Mouse (Mus musculus): Measurements from ENCODE around the gene Siva1. TPM values are rescaled to one million over a fixed set of nuclear protein-coding genes. Genes with fewer than 3 reads are reported as not detected.

Gene Siva1
- polyA plus RNA-seq, 1 experiment from 2014 or later, result 230 TPM

GRCm38 (mm10) chr12:112667619-112668297 lies 23.3 kb downstream of the Siva1 start:
- H3K36me3 ChIP-seq (ENCODE audit: control insufficient read depth, insufficient read depth, low read length), result peaks cover 30% of the 10 kb centered on the region
- DNase-seq (ENCODE audit: low spot score, missing footprints) (no peak), ATAC-seq (ENCODE audit: low FRiP score) (no peak)
- 84% methylated on average over 10 of the region's 10 CpGs for WGBS
- no peaks in the 10 kb centered on the region for H3K27me3 ChIP-seq (ENCODE audit: control insufficient read depth, insufficient read depth, low read length)
- H3K27ac ChIP-seq (ENCODE audit: low read depth, low read length), result no peak overlapping the region
- peaks cover 53% of the 10 kb centered on the region for H3K4me1 ChIP-seq (ENCODE audit: control insufficient read depth, insufficient read depth, low read length)
- no peak overlapping the region for H3K4me3 ChIP-seq (ENCODE audit: low read depth, low read length)
- no peaks in the 10 kb centered on the region for H3K9me3 ChIP-seq (ENCODE audit: control insufficient read depth, low read length)
- H3K9ac ChIP-seq (ENCODE audit: low read length), result no peak overlapping the region
- no peak overlapping the region for H3K4me2 ChIP-seq

- H3K27me3 ChIP-seq (ENCODE audit: control insufficient read depth, insufficient read depth, low read length), result no peaks in the 10 kb centered on the region
- 0 out of 2 replicates have a peak overlapping the region, but pooled peaks have one; percentile 2 for H3K27ac ChIP-seq (ENCODE audit: low read depth, low read length)
- no peaks in the 10 kb centered on the region for H3K9me3 ChIP-seq (ENCODE audit: control insufficient read depth, low read length)
- peaks cover 36% of the 10 kb centered on the region for H3K4me1 ChIP-seq (ENCODE audit: control insufficient read depth, insufficient read depth, low read length)
- peak overlapping the region; percentile 1; the same call in 1 of the 2 replicates for H3K9ac ChIP-seq (ENCODE audit: low read length)
- peaks cover 27% of the 10 kb centered on the region for H3K36me3 ChIP-seq (ENCODE audit: control insufficient read depth, insufficient read depth, low read length)
- DNase-seq (ENCODE audit: low spot score, missing footprints), result no peak
- H3K4me3 ChIP-seq (ENCODE audit: low read depth, low read length), result no peak overlapping the region
- ATAC-seq (ENCODE audit: low FRiP score), result no peak
- WGBS, result 52% methylated on average over 9 of the region's 9 CpGs
- H3K4me2 ChIP-seq, result peak overlapping the region; percentile 11; the same call in 1 of the 2 replicates
Observed at GRCm38 (mm10) chr12:112670718-112671393, 26.4 kb downstream of the Siva1 start.

GRCm38 (mm10) chr12:112671891-112672290 lies 27.4 kb downstream of the Siva1 start:
- Histone ChIP-seq H3K9me3 (ENCODE audit: control insufficient read depth, low read length) (no peaks in the 10 kb centered on the region), H3K27me3 (ENCODE audit: control insufficient read depth, insufficient read depth, low read length) (no peaks in the 10 kb centered on the region), H3K36me3 (ENCODE audit: control insufficient read depth, insufficient read depth, low read length) (peaks cover 22% of the 10 kb centered on the region), H3K4me3 (ENCODE audit: low read depth, low read length) (no peak overlapping the region), H3K4me2 (peak overlapping the region; percentile 86), H3K4me1 (ENCODE audit: control insufficient read depth, insufficient read depth, low read length) (peaks cover 35% of the 10 kb centered on the region), H3K27ac (ENCODE audit: low read depth, low read length) (peak overlapping the region; percentile 2), H3K9ac (ENCODE audit: low read length) (peak overlapping the region; percentile 2; the same call in 1 of the 2 replicates)
- DNase-seq (ENCODE audit: low spot score, missing footprints) (no peak), ATAC-seq (ENCODE audit: low FRiP score) (no peak)
- WGBS, result 80% methylated on average over 7 of the region's 7 CpGs

GRCm38 (mm10) chr12:112672744-112673575 lies 28.5 kb downstream of the Siva1 start:
- no peaks in the 10 kb centered on the region for H3K9me3 ChIP-seq (ENCODE audit: control insufficient read depth, low read length)
- H3K4me2 ChIP-seq, result peak overlapping the region; percentile 86
- peak overlapping the region; percentile 92 for H3K27ac ChIP-seq (ENCODE audit: low read depth, low read length)
- peaks cover 7% of the 10 kb centered on the region; the same call in 1 of the 2 replicates for H3K27me3 ChIP-seq (ENCODE audit: control insufficient read depth, insufficient read depth, low read length)
- peak overlapping the region; percentile 98 for H3K4me3 ChIP-seq (ENCODE audit: low read depth, low read length)
- 8% methylated on average over 21 of the region's 21 CpGs for WGBS
- DNase-seq (ENCODE audit: low spot score, missing footprints), result peak; percentile 95
- H3K4me1 ChIP-seq (ENCODE audit: control insufficient read depth, insufficient read depth, low read length), result peaks cover 37% of the 10 kb centered on the region
- ATAC-seq (ENCODE audit: low FRiP score), result peak; percentile 57
- peak overlapping the region; percentile 100 for H3K9ac ChIP-seq (ENCODE audit: low read length)
- peaks cover 16% of the 10 kb centered on the region for H3K36me3 ChIP-seq (ENCODE audit: control insufficient read depth, insufficient read depth, low read length)

GRCm38 (mm10) chr12:112673576-112674091 lies 29.2 kb downstream of the Siva1 start:
- no peaks in the 10 kb centered on the region for H3K9me3 ChIP-seq (ENCODE audit: control insufficient read depth, low read length)
- ATAC-seq (ENCODE audit: low FRiP score) (peak; percentile 8), DNase-seq (ENCODE audit: low spot score, missing footprints) (no peak)
- peaks cover 7% of the 10 kb centered on the region; the same call in 1 of the 2 replicates for H3K27me3 ChIP-seq (ENCODE audit: control insufficient read depth, insufficient read depth, low read length)
- H3K4me1 ChIP-seq (ENCODE audit: control insufficient read depth, insufficient read depth, low read length), result peaks cover 39% of the 10 kb centered on the region
- peak overlapping the region; percentile 98 for H3K4me3 ChIP-seq (ENCODE audit: low read depth, low read length)
- peaks cover 11% of the 10 kb centered on the region for H3K36me3 ChIP-seq (ENCODE audit: control insufficient read depth, insufficient read depth, low read length)
- peak overlapping the region; percentile 92 for H3K27ac ChIP-seq (ENCODE audit: low read depth, low read length)
- peak overlapping the region; percentile 86 for H3K4me2 ChIP-seq
- WGBS, result under 1% methylated on average over 48 of the region's 68 CpGs
- H3K9ac ChIP-seq (ENCODE audit: low read length), result peak overlapping the region; percentile 100

GRCm38 (mm10) chr12:112674132-112675011 lies 29.9 kb downstream of the Siva1 start, which contains the start of gene Akt1:
TSS of gene Akt1 (minus strand) at chr12:112674884.
- H3K9me3 ChIP-seq (ENCODE audit: control insufficient read depth, low read length), result no peaks in the 10 kb centered on the region
- peaks cover 8% of the 10 kb centered on the region for H3K27me3 ChIP-seq (ENCODE audit: control insufficient read depth, insufficient read depth, low read length)
- peak within 1 kb of the TSS; percentile 86 for H3K4me2 ChIP-seq
- H3K9ac ChIP-seq (ENCODE audit: low read length), result peak within 1 kb of the TSS; percentile 100
- H3K27ac ChIP-seq (ENCODE audit: low read depth, low read length), result peak within 1 kb of the TSS; percentile 92
- H3K36me3 ChIP-seq (ENCODE audit: control insufficient read depth, insufficient read depth, low read length), result peaks cover 5% of the 10 kb centered on the region
- H3K4me1 ChIP-seq (ENCODE audit: control insufficient read depth, insufficient read depth, low read length), result peaks cover 43% of the 10 kb centered on the region
- DNase-seq (ENCODE audit: low spot score, missing footprints) (peak; percentile 97), ATAC-seq (ENCODE audit: low FRiP score) (peak; percentile 9)
- under 1% methylated on average over 62 of the region's 70 CpGs for WGBS
- H3K4me3 ChIP-seq (ENCODE audit: low read depth, low read length), result peak within 1 kb of the TSS; percentile 98

- Histone ChIP-seq H3K4me2 (peak overlapping the region; percentile 86), H3K4me1 (ENCODE audit: control insufficient read depth, insufficient read depth, low read length) (peaks cover 47% of the 10 kb centered on the region), H3K4me3 (ENCODE audit: low read depth, low read length) (peak overlapping the region; percentile 98; the same call in 1 of the 2 replicates), H3K9me3 (ENCODE audit: control insufficient read depth, low read length) (no peaks in the 10 kb centered on the region), H3K9ac (ENCODE audit: low read length) (peak overlapping the region; percentile 100), H3K36me3 (ENCODE audit: control insufficient read depth, insufficient read depth, low read length) (peaks cover 4% of the 10 kb centered on the region; the same call in 1 of the 2 replicates), H3K27ac (ENCODE audit: low read depth, low read length) (peak overlapping the region; percentile 92; the same call in 1 of the 2 replicates), H3K27me3 (ENCODE audit: control insufficient read depth, insufficient read depth, low read length) (peaks cover 18% of the 10 kb centered on the region)
- peak; percentile 36 for ATAC-seq (ENCODE audit: low FRiP score)
- peak; percentile 98 for DNase-seq (ENCODE audit: low spot score, missing footprints)
- 14% methylated on average over 18 of the region's 18 CpGs for WGBS
Observed at GRCm38 (mm10) chr12:112675245-112676035, 31.0 kb downstream of the Siva1 start.
